Mouse (Mus musculus): ENCODE measurements at regions not wholly inside any gene's neighbourhood (a gene's known extent, or its start where the extent isn't known, plus 50 kb on each side); places are given as distances from the start of the nearest gene placed in this dataset.

GRCm38 (mm10) chr1:137060914-137061313, 100.7 kb upstream of the Nr5a2 start:
- Histone ChIP-seq H3K9me3 (ENCODE audit: control insufficient read depth, low read length) (no peaks in the 10 kb centered on the region), H3K27ac (ENCODE audit: low read length) (no peak overlapping the region), H3K4me1 (ENCODE audit: control insufficient read depth, insufficient read depth, low read length) (no peaks in the 10 kb centered on the region), H3K9ac (ENCODE audit: low read depth, low read length) (no peak overlapping the region), H3K27me3 (replicated peaks; ENCODE audit: control insufficient read depth, insufficient read depth, low read length) (no peaks in the 10 kb centered on the region), H3K4me3 (ENCODE audit: low read length) (no peak overlapping the region), H3K4me2 (ENCODE audit: low read depth, low read length) (no peak overlapping the region), H3K36me3 (ENCODE audit: control insufficient read depth, insufficient read depth, low read length) (no peaks in the 10 kb centered on the region)
- WGBS: 86% methylated on average over 4 of the region's 4 CpGs
- no peak for ATAC-seq

GRCm38 (mm10) chr1:137053134-137053533, 92.9 kb upstream of the Nr5a2 start:
- ATAC-seq: no peak
- H3K4me3 ChIP-seq (ENCODE audit: low read length): no peak overlapping the region
- H3K9me3 ChIP-seq (ENCODE audit: control insufficient read depth, low read length): no peaks in the 10 kb centered on the region
- no peaks in the 10 kb centered on the region for H3K36me3 ChIP-seq (ENCODE audit: control insufficient read depth, insufficient read depth, low read length)
- H3K4me2 ChIP-seq (ENCODE audit: low read depth, low read length): no peak overlapping the region
- no peak overlapping the region for H3K27ac ChIP-seq (ENCODE audit: low read length)
- no peaks in the 10 kb centered on the region for H3K27me3 ChIP-seq (replicated peaks; ENCODE audit: control insufficient read depth, insufficient read depth, low read length)
- H3K4me1 ChIP-seq (ENCODE audit: control insufficient read depth, insufficient read depth, low read length): no peaks in the 10 kb centered on the region
- no peak overlapping the region for H3K9ac ChIP-seq (ENCODE audit: low read depth, low read length)

- 98% methylated on average over 13 of the region's 13 CpGs for WGBS
- H3K36me3 ChIP-seq (ENCODE audit: control insufficient read depth, insufficient read depth, low read length): no peaks in the 10 kb centered on the region
- H3K4me2 ChIP-seq (ENCODE audit: low read depth, low read length): no peak overlapping the region
- H3K27ac ChIP-seq (ENCODE audit: low read length): no peak overlapping the region
- no peak for ATAC-seq
- H3K9ac ChIP-seq (ENCODE audit: low read depth, low read length): no peak overlapping the region
- no peaks in the 10 kb centered on the region for H3K9me3 ChIP-seq (ENCODE audit: control insufficient read depth, low read length)
- H3K4me3 ChIP-seq (ENCODE audit: low read length): no peak overlapping the region
- no peaks in the 10 kb centered on the region for H3K4me1 ChIP-seq (ENCODE audit: control insufficient read depth, insufficient read depth, low read length)
- H3K27me3 ChIP-seq (replicated peaks; ENCODE audit: control insufficient read depth, insufficient read depth, low read length): no peaks in the 10 kb centered on the region
Measured at GRCm38 (mm10) chr1:137051515-137051914, 91.3 kb upstream of the Nr5a2 start.

- H3K4me3 ChIP-seq (ENCODE audit: low read length): no peak overlapping the region
- H3K27ac ChIP-seq (ENCODE audit: low read length): no peak overlapping the region
- H3K36me3 ChIP-seq (ENCODE audit: control insufficient read depth, insufficient read depth, low read length): no peaks in the 10 kb centered on the region
- no peaks in the 10 kb centered on the region for H3K9me3 ChIP-seq (ENCODE audit: control insufficient read depth, low read length)
- no peaks in the 10 kb centered on the region for H3K4me1 ChIP-seq (ENCODE audit: control insufficient read depth, insufficient read depth, low read length)
- no peaks in the 10 kb centered on the region for H3K27me3 ChIP-seq (replicated peaks; ENCODE audit: control insufficient read depth, insufficient read depth, low read length)
- H3K4me2 ChIP-seq (ENCODE audit: low read depth, low read length): no peak overlapping the region
- no peak for ATAC-seq
- H3K9ac ChIP-seq (ENCODE audit: low read depth, low read length): no peak overlapping the region
- WGBS: 82% methylated on average over 6 of the region's 6 CpGs
Measured at GRCm38 (mm10) chr1:137044076-137044475, 83.8 kb upstream of the Nr5a2 start.

DNA sequence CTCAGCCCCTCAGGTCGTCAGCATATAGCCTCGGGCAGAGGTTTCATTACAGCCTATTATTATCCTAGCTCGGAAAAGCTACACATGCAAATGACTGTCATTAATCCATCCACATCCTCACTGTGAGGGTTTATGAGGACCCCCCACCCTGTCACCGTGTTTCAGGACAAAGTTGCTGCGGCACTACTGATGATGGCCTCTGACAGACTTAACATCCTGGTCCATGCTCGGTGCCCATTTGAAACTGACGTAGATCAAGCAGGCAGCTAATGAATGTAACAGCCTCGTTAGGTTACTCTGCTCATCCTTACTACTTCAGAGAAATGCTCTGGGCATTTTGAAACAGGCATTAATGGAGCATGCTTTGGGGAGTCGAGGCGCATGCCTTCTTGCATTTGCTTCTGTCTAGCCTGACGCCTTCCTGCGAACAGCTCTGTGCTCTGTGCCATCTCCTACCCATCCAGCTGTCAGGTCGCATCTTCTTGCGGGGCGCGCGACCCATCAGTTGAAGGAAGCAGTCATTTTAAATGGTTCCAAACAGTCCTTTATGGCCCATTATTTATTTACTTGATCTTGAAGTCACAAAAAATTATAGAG, 82.3 kb upstream of the Nr5a2 start:
- Histone ChIP-seq H3K9ac (ENCODE audit: low read depth, low read length) (no peak overlapping the region), H3K27ac (ENCODE audit: low read length) (no peak overlapping the region), H3K4me3 (ENCODE audit: low read length) (no peak overlapping the region), H3K27me3 (replicated peaks; ENCODE audit: control insufficient read depth, insufficient read depth, low read length) (no peaks in the 10 kb centered on the region), H3K36me3 (ENCODE audit: control insufficient read depth, insufficient read depth, low read length) (no peaks in the 10 kb centered on the region), H3K9me3 (ENCODE audit: control insufficient read depth, low read length) (no peaks in the 10 kb centered on the region), H3K4me2 (ENCODE audit: low read depth, low read length) (no peak overlapping the region), H3K4me1 (ENCODE audit: control insufficient read depth, insufficient read depth, low read length) (no peaks in the 10 kb centered on the region)
- no peak for ATAC-seq
- 84% methylated on average over 17 of the region's 17 CpGs for WGBS

- Histone ChIP-seq H3K4me2 (ENCODE audit: low read depth, low read length) (no peak overlapping the region), H3K9ac (ENCODE audit: low read depth, low read length) (no peak overlapping the region), H3K27ac (ENCODE audit: low read length) (no peak overlapping the region), H3K9me3 (ENCODE audit: control insufficient read depth, low read length) (no peaks in the 10 kb centered on the region), H3K27me3 (replicated peaks; ENCODE audit: control insufficient read depth, insufficient read depth, low read length) (no peaks in the 10 kb centered on the region), H3K4me1 (ENCODE audit: control insufficient read depth, insufficient read depth, low read length) (no peaks in the 10 kb centered on the region), H3K4me3 (ENCODE audit: low read length) (no peak overlapping the region), H3K36me3 (ENCODE audit: control insufficient read depth, insufficient read depth, low read length) (no peaks in the 10 kb centered on the region)
- 47% methylated on average over 8 of the region's 8 CpGs for WGBS
- peak; percentile 75 for ATAC-seq
Measured at GRCm38 (mm10) chr1:137040898-137041297, 80.7 kb upstream of the Nr5a2 start.

GRCm38 (mm10) chr1:137034586-137034985, 74.3 kb upstream of the Nr5a2 start:
- H3K36me3 ChIP-seq (ENCODE audit: control insufficient read depth, insufficient read depth, low read length): no peaks in the 10 kb centered on the region

DNA sequence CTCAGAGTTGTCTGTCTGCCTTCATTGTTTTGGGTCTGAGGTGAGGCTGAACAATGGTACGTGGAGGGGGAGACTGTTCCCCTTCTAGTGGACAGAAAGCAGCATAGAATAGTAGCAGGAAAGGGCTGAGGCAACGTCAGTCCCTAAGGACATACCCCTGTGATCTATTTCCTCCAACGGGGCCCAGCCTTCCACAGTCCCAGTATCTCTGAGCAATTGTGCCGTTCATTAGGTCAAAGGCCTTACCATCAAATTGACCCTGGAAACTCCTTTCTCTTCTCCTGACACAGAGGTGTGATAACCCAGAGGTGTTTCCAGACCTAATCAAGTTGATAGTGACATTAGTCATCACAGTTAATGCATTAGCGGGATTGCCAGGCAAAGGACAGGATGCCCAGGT, 73.4 kb upstream of the Nr5a2 start:
- Histone ChIP-seq H3K4me2 (ENCODE audit: low read depth, low read length) (no peak overlapping the region), H3K27ac (ENCODE audit: low read length) (no peak overlapping the region), H3K4me3 (ENCODE audit: low read length) (no peak overlapping the region), H3K27me3 (replicated peaks; ENCODE audit: control insufficient read depth, insufficient read depth, low read length) (no peaks in the 10 kb centered on the region), H3K9me3 (ENCODE audit: control insufficient read depth, low read length) (no peaks in the 10 kb centered on the region), H3K9ac (ENCODE audit: low read depth, low read length) (no peak overlapping the region), H3K4me1 (ENCODE audit: control insufficient read depth, insufficient read depth, low read length) (no peaks in the 10 kb centered on the region), H3K36me3 (ENCODE audit: control insufficient read depth, insufficient read depth, low read length) (no peaks in the 10 kb centered on the region)
- ATAC-seq: peak; percentile 69
- WGBS: 54% methylated on average over 5 of the region's 5 CpGs

More at GRCm38 (mm10) chr1:137034586-137034985, 74.3 kb upstream of the Nr5a2 start:
- no peaks in the 10 kb centered on the region for H3K9me3 ChIP-seq (ENCODE audit: control insufficient read depth, low read length)
- no peak overlapping the region for H3K27ac ChIP-seq (ENCODE audit: low read length)
- 88% methylated on average over 6 of the region's 6 CpGs for WGBS
- no peak overlapping the region for H3K9ac ChIP-seq (ENCODE audit: low read depth, low read length)
- no peak overlapping the region for H3K4me2 ChIP-seq (ENCODE audit: low read depth, low read length)
- H3K4me3 ChIP-seq (ENCODE audit: low read length): no peak overlapping the region
- no peaks in the 10 kb centered on the region for H3K27me3 ChIP-seq (replicated peaks; ENCODE audit: control insufficient read depth, insufficient read depth, low read length)
- ATAC-seq: no peak
- no peaks in the 10 kb centered on the region for H3K4me1 ChIP-seq (ENCODE audit: control insufficient read depth, insufficient read depth, low read length)

DNA sequence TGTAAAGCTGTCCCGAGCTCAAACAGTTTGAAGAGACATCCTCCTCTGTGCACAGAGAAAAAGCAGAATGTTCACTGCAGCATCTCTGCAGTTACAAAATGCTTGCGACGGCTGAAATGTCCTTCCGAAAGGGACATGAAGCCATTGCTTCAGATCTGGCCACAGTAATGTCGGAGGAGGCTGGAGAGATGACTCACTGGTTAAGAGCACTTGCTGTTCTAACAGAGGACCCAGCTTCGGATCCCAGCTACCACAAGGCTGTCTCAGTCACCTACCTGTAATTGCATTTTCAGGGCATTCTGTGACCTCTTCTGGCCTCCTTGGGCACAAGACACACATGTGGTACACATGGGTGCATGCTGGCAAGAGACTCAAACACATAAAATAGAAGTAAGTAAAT, 63.5 kb upstream of the Nr5a2 start:
- Histone ChIP-seq H3K36me3 (ENCODE audit: control insufficient read depth, insufficient read depth, low read length) (no peaks in the 10 kb centered on the region), H3K27me3 (replicated peaks; ENCODE audit: control insufficient read depth, insufficient read depth, low read length) (no peaks in the 10 kb centered on the region), H3K9ac (ENCODE audit: low read depth, low read length) (no peak overlapping the region), H3K4me3 (ENCODE audit: low read length) (no peak overlapping the region), H3K9me3 (ENCODE audit: control insufficient read depth, low read length) (no peaks in the 10 kb centered on the region), H3K4me2 (ENCODE audit: low read depth, low read length) (no peak overlapping the region), H3K27ac (ENCODE audit: low read length) (no peak overlapping the region), H3K4me1 (ENCODE audit: control insufficient read depth, insufficient read depth, low read length) (no peaks in the 10 kb centered on the region)
- no peak for ATAC-seq
- WGBS: 86% methylated on average over 6 of the region's 6 CpGs

DNA sequence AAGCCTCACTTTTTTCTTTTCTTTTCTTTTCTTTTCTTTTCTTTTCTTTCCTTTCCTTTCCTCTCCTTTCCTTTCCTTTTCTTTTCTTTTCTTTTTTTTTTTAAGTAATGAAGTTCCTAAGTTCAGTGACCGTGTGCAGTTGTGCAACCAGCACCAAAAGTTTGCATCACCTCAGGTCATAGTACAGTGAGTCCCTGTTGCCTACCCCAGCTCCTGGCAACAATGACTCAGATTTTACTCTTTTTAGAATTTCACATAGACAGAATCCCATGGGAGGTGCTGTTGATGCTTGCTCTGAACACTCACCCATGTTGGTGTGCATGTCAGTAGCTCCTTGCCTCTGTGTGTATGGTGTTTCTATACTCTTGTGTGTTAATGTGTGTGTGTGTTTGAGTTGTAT, 60.3 kb upstream of the Nr5a2 start:
- 65% methylated on average over 1 of the region's 1 CpGs for WGBS
- Histone ChIP-seq H3K4me1 (ENCODE audit: control insufficient read depth, insufficient read depth, low read length) (no peaks in the 10 kb centered on the region), H3K27ac (ENCODE audit: low read length) (no peak overlapping the region), H3K9ac (ENCODE audit: low read depth, low read length) (no peak overlapping the region), H3K27me3 (replicated peaks; ENCODE audit: control insufficient read depth, insufficient read depth, low read length) (no peaks in the 10 kb centered on the region), H3K4me3 (ENCODE audit: low read length) (no peak overlapping the region), H3K9me3 (ENCODE audit: control insufficient read depth, low read length) (no peaks in the 10 kb centered on the region), H3K4me2 (ENCODE audit: low read depth, low read length) (no peak overlapping the region), H3K36me3 (ENCODE audit: control insufficient read depth, insufficient read depth, low read length) (no peaks in the 10 kb centered on the region)
- peak; percentile 89 for ATAC-seq
